Mouse (Mus musculus): Measurements from ENCODE around the gene Rdh1.

GRCm38 (mm10) chr10:127801612-127802011 lies 42.1 kb downstream of the Rdh1 start:
- TF ChIP-seq CTCF (IDR thresholded peaks at IDR 0.05; ENCODE audit: extremely low read depth, insufficient read depth, insufficient read length, insufficient replicate concordance) (no peak), POLR2A (IDR thresholded peaks at IDR 0.05; ENCODE audit: low read depth, low read length) (no peak)

Measured in spleen, adult 2 months (tissue).